Mouse (Mus musculus) ovary, postnatal 36 days (tissue): Measurements from ENCODE around the gene Spry1.

Experiments used
- DNase-seq: peaks from one replicate; pipeline ENCODE4 v3.0.0; 2022; ENCODE audit warnings: low spot score, mixed read lengths

The Spry1 gene

DNA sequence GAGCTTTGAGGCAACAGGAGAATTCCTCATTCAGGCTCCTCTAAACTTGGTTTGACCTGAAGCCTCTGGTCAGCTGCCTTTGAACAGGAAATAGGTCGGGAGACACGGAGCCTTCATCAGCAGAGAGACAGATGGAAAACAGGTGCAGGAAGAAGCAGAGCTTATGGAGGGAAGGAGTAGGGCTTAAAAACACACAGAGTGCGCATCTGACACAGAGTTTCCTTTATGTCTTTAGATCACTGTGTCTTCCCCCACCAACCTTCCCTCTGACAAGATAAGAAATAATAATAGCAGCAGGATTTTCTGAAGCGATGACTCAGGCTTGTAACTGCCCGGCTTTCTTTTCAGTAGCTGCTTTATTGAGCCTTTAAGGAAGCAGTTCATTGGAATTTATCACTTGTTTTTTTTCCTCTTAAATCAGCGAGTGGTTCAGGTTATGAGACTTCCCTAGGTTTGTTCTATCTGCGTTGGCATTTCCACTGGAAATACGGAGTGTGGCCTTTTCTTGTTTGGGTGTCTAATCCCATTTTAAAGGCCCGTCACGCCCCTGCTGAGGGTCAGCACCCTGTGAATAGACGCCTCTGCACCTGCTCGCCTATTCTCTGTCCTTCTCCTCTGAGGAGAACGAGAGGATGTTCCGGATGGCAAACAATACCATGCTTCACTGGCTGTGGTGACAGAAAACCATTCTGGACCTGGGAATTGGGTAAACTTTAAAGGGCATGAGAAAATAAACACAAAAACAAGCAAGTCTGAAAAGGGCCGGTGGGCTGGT is 32.7 kb downstream of the Spry1 start:
- DNase-seq: no peak

DNA sequence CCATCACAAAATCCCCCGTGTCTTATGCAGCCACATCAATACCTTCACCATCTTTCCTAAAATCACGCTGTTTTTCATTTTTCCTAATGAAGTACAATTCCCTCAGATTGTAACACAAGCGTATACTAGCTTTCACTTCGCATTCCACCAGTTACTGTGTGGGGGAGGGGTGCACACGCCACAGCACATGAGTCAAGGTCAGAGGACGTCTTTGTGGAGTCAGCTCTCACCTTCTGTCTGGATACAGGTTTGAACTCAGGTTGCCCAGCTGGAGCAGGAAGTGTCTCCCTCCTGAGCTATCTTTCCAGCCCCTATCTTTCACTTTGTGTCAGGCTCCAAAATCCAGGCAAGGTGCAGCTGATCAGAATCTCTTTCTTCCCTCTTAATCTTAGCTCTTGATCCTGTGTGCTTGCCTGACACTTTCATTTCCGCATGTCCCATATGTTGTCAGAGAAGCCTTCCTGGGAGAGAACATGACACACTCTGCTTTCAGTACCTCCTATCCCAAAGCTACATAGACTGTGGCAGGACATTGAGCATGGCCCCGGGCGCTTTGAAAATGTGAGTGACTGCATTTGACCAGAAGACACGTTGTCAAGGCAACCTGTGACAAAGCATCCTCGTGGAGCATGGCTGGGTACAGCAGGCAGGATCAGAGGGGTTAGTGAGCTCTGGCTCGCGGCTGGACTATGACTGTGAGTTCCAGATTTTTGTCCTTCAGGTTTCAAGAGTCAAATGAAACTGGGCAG is 33.9 kb downstream of the Spry1 start:
- DNase-seq: no peak

DNA sequence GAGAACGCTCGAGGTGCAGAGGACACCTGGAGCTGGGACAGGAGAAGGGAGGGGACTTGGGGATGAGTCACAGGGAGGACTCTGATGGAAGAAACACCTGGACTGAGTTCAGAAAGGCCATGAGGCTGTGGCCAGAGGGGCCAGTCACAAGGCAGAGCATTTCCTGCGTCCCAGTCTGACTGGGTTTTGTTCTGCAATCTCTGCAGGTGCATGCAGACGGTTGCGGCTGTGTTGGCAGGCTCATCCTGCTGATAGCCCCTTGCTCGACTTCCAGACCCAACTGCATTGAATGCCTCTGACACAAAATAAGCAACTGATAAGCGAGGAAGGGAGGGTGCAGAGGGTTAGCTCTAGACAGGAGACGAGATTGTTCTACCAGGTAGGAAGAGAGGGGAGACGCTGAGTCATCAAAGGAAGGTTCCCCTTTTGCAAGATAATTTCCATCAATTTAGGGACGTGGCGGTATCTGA is 35.3 kb downstream of the Spry1 start:
- DNase-seq: no peak

DNA sequence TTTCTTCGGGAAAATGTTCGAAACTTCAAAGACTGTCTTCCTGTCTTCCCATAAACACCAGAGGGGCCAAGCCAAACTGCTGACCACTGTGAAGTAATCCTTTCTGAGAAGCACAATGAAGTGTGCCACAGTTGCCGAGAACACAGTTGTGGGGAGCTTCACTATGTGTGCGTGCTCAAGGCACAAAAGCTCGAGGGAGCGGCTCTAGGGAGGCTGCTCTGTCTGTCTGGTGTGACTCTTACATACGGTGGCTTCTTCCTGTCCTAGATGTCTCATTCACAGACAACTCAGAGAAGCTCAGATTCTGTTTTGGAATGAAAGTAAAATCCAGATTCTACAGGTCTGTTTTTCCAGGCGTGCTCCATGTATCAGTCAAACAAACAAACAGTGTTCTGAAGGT is 36.5 kb downstream of the Spry1 start:
- no peak for DNase-seq

DNA sequence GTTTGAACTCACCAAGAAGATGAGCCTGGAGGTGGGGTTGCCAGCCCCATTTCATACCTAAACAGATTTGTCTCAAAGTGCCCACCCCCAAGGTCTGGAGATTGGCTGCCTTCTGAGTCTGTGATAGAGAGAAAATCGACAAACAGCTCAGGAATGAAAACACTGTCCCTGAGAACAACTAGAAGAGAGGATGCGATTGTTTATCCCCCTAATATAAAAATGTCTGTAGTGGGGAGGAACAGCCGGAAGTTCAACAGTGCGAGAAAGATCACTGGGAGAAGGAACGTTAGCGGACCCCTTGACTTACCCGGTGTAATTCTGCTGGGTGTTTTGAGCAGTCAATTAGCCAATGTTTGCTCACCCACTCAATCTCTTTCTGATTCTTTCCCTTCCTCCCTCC is 46.5 kb downstream of the Spry1 start:
- DNase-seq: no peak

DNA sequence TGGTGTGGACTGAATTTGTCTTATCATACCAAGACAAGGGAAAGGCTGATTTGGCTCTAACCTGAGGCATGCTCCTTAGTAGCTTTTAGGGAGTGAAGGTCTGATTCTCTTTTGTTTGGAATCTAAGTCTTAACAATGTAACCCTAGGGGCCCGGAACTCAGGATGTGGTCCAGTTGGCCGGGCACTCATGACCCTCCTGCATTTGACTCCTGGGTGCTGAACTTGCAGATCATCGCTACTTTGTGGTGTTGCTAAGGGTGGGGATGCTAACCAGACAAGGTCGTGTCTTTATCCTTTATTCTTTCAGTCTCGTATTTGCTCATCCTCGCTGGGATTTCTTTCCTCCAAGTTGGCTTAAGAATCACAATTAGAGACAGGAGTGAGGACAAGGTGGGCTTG is 47.0 kb downstream of the Spry1 start:
- no peak for DNase-seq

DNA sequence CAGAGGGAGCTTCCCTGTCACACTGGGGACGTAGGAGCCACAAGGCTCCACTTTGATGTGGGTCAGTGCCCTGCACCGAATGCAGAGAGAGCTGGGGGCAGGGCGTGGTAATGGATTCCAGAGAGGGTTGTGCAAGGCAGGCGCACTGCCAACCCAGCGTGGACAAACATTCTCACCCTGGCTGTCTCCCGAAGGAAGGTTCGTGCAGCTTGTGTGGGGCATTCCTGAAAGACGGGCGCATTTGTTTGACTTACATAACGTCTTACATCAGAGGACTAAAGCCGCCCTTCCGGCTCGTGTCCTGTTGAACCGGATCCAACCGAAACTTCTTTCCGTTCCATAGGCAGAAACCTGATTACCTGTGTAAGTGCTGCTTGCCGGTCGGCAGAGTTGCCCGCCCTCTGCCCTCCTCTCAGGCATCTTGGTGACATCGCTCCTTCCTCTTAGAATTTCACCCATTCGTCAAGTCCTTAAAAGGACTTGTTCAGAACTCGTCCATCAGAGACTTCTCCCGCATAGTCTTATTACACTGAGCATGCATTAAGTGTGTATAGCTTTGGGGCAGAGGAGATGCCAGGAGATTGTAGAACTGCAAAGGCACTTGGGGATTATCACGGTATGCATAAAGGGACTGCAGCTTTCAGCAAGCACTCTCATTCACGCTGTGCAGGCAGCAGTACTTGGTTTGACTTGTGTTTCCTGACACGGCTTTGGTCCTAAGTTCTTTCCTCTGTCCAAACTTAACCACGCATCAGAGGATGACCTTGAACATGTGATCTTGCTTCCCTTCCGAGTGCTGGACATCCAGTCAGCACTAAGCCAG is 47.6 kb downstream of the Spry1 start:
- peak; percentile 46 for DNase-seq

DNA sequence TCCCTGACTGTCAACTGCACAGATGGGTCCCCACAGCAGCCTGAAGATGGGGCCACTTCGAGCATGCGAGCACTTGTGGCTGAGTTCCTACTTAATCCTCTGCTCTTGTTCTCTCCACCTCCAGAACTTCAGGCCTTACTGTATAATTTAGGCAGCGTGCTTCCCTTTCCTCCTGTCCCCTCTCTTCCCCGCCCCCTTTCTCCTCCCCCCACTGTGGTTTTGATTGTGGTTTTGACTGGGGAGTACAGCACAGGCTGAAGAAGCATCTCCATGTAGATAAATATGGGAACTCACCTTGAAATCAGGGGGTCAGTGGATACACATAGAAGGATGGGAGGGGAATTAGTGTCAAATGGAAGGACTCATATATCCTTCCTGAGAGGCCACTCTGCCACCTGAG is 53.2 kb downstream of the Spry1 start:
- DNase-seq: no peak

DNA sequence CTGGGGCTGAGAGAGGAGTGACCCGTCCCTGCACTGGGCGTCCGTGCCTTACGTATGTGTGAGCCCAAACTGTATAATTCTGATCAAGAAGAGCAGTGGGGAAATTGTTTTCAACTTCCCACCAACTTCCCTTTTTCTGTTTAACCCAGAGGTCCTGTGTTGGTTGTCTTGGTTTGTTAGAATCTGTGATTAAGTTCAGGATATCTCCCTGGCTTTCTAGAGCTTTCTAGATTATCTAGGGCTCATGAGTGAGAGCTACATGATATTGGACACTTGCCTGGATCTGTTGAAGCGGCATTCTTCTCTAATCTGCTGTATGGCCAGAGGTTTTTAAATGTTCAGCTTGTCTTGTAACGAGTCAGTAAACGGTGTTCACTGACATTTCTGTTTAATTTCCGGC is 53.8 kb downstream of the Spry1 start:
- DNase-seq: no peak
